Mouse (Mus musculus): Measurements from ENCODE around the gene Copg2.

The Copg2 gene

GRCm38 (mm10) chr6:30732571-30733130 is 163.9 kb downstream of the Copg2 start:
- no peak for DNase-seq

DNA sequence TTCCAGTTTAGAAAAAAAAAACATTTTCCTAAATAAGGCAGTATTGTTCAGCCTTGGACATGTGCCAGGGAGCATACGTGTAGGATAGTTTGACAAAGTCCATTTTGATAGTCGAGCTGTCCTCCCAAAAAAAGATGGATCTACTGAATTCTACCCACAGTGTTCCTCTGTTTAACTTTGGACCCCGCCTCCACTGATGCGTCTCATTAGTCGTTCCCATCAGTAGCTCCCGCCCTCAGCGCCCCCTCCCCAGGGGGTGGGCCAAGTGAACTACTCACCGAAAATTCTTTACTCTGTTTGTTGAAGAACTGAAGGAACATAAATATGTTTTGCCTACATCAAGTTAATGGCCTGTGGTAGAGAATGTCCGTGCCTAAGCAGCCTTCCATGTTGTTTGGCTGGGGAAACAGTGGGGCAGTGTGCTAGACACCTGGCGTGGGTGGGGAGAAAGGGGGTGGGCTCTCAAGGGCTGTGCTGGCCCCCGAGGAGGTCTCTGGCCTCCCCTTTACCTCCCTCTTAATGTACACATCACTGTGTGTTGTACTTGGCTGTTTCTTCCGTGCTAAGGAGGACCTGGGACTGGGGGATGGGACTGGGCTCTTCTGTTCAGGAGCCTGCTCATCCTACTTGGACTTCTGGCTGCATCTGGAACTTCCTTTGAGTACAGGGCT is 166.2 kb downstream of the Copg2 start:
- DNase-seq, result no peak

- no peak for DNase-seq
These were observed 173.3 kb downstream of the Copg2 start, which contains the start of gene Mest for GRCm38 (mm10) chr6:30723331-30723730. Mest (plus strand) TSS chr6:30723547.

DNA sequence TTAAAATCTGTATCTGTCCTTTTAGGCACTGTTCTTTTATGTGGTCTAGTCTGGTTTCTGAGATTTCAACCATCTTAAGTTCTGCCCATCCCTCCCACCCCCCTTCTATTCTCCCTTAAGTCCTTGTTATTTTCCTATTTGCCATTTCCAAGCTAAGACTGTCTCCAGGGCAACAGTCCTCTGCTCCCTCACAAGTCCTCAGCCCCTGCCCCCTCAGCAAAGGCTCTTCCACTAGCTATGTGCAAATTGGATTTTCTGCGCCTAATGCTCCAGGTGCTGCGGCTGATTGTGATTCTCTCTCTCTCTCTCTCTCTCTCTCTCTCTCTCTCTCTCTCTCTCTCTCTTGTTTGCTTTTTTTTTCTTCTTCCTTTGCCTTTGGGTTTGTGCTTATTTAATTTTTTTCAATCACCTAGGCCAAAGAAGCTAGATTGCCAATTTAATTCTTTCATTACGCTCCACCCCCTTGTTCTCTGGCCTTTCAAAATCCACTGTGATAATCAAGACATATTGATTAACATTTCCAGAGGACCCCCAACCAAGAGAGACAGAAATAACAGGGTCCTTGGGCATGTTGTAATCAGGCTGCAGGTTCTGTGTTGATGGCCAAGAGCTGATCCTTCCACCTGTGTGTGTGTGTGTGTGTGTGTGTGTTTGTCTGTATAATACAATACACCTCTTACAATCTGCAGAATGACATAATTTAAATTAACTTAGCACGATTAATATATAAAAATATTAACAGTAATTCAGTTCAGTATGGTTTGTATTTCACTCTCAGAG is 174.0 kb downstream of the Copg2 start:
- no peak for DNase-seq

DNA sequence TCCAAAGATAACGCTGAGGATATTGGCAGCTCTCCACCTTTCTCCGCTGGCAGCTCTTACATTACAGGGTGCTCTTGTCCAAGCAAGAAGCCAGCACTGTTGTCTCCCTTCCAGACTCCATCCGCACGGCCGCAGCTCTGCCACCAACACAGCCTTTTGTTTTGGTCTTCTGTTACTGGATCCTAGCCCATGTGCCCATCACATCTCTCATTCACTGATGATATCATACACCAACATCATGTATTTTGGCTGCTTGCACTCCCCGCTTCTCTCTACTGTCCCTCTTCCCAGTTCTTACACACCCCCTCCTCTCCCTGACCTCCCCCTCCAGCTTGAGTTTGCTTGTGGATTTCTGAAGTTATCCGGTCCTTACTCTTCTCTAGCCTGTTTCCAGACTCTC is 179.8 kb downstream of the Copg2 start:
- no peak for DNase-seq

DNA sequence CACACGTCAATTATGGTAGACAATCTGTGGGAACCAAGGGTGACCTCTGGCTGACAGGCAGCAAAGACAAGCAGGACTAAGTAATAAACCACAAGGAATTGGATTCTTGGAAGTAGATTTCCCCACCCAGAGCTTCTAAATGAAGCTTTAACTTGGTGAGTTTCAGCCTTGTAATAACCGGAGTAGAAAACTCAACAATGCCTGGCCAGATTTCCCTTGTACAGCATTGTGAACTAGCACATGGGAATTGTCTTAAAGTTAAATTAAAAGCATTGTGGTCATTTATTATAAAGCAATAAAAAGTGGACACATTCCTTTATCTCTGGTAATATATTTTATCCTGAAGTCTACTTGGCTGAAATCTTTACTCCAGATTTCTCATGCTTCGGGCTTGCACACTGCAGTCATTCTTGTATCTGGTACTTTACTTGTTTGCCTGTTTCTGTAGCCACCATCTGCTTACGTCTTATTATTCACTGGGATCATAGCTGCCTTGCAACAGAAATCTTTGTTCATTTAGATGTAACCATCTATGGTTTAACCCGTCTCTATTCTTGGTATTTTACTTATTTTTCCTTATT is 181.6 kb downstream of the Copg2 start:
- no peak for DNase-seq

DNA sequence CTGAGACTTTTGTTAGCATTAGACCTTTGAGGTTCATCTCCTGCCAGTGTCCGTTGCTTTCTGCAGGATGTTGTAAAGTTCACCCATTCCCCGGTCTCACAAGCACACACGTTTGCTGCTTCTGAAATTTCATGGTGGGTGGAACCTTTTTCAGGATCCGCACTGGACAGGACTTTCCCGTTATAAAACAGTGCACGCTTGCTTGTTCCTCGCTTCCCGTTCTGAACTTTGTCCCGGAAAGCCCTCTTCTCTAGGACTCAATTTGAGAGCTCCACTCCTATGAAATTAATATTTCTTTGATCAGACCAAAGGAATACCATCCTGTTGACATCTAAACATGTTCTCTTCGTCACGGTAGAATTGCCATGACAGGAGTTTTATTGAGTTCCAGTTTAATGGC is 182.7 kb downstream of the Copg2 start:
- no peak for DNase-seq

- DNase-seq, result no peak
These were observed 183.1 kb downstream of the Copg2 start for GRCm38 (mm10) chr6:30713455-30713854.

GRCm38 (mm10) chr6:30712484-30712883 is 184.1 kb downstream of the Copg2 start:
- DNase-seq, result no peak

GRCm38 (mm10) chr6:30711365-30711763 is 185.2 kb downstream of the Copg2 start:
- no peak for DNase-seq

- DNase-seq, result no peak
These were observed 185.9 kb downstream of the Copg2 start for GRCm38 (mm10) chr6:30710371-30711364.

- DNase-seq, result no peak
These were observed 187.5 kb downstream of the Copg2 start for GRCm38 (mm10) chr6:30709115-30709514.

DNA sequence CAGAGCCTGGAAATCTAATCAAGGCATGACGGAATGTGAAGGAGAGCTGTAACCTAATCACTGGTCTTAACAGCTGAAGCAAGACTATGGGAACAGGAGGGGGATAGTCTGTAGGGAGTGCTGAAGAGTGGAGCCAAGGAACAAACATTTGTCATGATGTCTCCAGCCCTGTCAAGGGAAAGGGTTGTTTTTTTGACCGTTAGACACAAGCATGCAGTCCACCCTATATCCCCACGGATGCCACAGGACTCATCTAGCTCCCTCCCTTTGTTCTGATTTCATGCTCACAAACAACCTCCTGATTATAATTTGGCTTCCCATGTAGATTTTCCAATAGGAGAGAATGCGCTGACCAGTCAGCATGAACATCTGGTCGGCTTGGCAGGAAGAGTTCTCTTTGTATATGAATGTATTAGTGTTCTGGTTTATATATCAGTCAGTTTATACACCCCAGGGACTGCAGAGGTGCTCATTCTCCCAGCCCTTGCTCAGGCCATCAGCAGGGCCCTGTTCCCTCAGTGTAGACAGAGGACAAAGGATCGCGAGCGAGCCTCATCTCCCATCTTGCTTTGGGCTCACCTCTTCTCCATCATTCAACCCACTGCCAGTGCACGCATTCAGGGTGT is 192.5 kb downstream of the Copg2 start:
- DNase-seq, result no peak

DNA sequence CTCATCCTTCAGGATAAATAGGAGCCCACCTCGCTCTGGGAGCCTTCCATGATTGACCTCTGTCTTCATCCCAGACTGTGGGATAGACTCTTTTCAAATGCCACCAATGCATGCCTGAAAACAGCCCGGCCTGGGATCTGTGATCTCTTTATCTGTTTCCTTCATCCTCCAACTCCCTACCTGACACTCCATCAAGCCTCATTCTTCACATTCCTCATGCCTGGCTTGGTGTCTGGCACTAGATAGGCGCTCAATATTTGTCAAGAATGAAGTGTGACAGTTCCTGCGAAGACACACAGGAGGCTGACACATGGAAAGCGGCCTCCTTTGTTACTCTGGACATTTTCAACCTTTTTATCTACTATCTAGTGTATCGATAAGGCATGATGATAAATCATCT is 193.1 kb downstream of the Copg2 start:
- no peak for DNase-seq

- no peak for DNase-seq
These were observed 193.7 kb downstream of the Copg2 start for GRCm38 (mm10) chr6:30702881-30703280.

DNA sequence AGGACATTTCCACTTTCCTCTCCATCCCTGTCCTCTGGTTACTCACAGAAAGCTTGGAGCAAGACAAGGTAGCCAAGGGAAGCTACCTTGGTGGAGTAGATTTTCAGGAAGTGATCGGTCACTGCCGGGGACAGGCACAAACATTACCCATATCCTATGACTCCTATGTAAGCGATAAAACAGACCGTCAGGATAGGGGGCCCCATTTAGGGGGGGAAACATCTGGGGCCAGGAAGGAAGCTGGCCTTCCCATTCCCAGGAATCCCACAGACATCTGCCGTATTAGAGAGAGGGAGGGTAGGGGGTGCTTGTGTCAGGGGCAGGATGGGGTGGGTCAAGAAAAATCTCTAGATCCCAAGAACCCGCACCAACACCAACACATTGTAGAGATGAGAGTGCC is 196.4 kb downstream of the Copg2 start:
- no peak for DNase-seq

DNA sequence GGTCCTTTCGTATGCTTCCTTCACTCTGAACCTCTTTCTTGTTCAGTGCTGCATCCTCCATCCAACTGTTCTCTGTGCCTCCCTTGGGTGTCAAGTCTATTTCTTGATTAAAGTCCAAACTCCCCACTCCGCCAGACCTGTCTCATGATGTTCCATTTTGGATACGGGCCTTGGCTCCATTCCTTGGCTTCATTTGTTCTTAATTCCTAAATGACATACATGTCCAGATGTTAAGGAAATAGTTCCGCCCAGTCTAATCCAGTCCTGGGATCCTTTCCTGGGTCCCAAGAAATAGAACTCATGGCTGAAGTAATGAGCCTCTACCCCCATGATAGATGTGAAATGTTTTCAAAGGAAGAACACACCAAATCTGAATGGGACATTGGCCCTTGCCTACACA is 198.6 kb downstream of the Copg2 start:
- DNase-seq, result no peak
